Mouse (Mus musculus) embryonic facial prominence, embryonic 12.5 days (tissue): Measurements from ENCODE around the gene 4930407I10Rik. TPM values are rescaled to one million over a fixed set of nuclear protein-coding genes. Genes with fewer than 3 reads are reported as not detected.

ENCODE experiments used
- polyA plus RNA-seq: library from polyadenylated mRNA; unstranded; fragments of >200 nt; fragmentation: Nextera tagmentation; extraction: Ambion mirVana; gene quantifications from 2 replicates; pipeline ENCODE4 v1.2.1, GENCODE M21; 2016

4930407I10Rik gene
- polyA plus RNA-seq, 1 experiment from 2014 or later: 0.04 TPM

Other genes starting within 250 kb of the 4930407I10Rik start
- gene Tob2, start 200.4 kb upstream of the 4930407I10Rik start, polyA plus RNA-seq: 22.9 and 23.0 TPM in 2 replicates
- gene Phf5a, start 187.2 kb upstream of the 4930407I10Rik start, polyA plus RNA-seq: 145 and 163 TPM in 2 replicates
- 146 and 155 TPM in 2 replicates for gene Aco2, start 186.8 kb upstream of the 4930407I10Rik start, polyA plus RNA-seq
- 59.3 and 61.3 TPM in 2 replicates for gene Polr3h, start 132.9 kb upstream of the 4930407I10Rik start, polyA plus RNA-seq
- 12.8 and 15.9 TPM in 2 replicates for gene Csdc2, start 122.4 kb upstream of the 4930407I10Rik start, polyA plus RNA-seq
- 25.5 and 26.0 TPM in 2 replicates for gene Pmm1, start 98.2 kb upstream of the 4930407I10Rik start, polyA plus RNA-seq
- gene 1700029P11Rik, start 78.6 kb upstream of the 4930407I10Rik start, polyA plus RNA-seq: not detected in 2 replicates
- 85.8 and 88.3 TPM in 2 replicates for gene Xrcc6, start 71.3 kb upstream of the 4930407I10Rik start, polyA plus RNA-seq
- 31.6 and 34.0 TPM in 2 replicates for gene Desi1, start 25.3 kb upstream of the 4930407I10Rik start, polyA plus RNA-seq
- gene Snu13, start 11.6 kb upstream of the 4930407I10Rik start, polyA plus RNA-seq: 255 and 260 TPM in 2 replicates
- 0.09 and 0.10 TPM in 2 replicates for gene Mei1, start 10.8 kb downstream of the 4930407I10Rik start, polyA plus RNA-seq
- 26.2 and 27.0 TPM in 2 replicates for gene Ccdc134, start 68.8 kb downstream of the 4930407I10Rik start, polyA plus RNA-seq
- 200 and 202 TPM in 2 replicates for gene Srebf2, start 88.0 kb downstream of the 4930407I10Rik start, polyA plus RNA-seq
- 0.75 and 0.79 TPM in 2 replicates for gene Shisa8, start 153.7 kb downstream of the 4930407I10Rik start, polyA plus RNA-seq
- gene Tnfrsf13c, start 165.2 kb downstream of the 4930407I10Rik start, polyA plus RNA-seq: 0.13 and 0.23 TPM in 2 replicates
- gene Cenpm, start 185.6 kb downstream of the 4930407I10Rik start, polyA plus RNA-seq: 68.8 and 71.0 TPM in 2 replicates
- gene 1500009C09Rik, start 193.2 kb downstream of the 4930407I10Rik start, polyA plus RNA-seq: 0.29 TPM in 1 of 2 replicates, not detected in the other
- gene Sept3, start 215.7 kb downstream of the 4930407I10Rik start, polyA plus RNA-seq: 59.9 and 66.0 TPM in 2 replicates
- 0.12 TPM in 1 of 2 replicates, not detected in the other for gene Wbp2nl, start 239.8 kb downstream of the 4930407I10Rik start, polyA plus RNA-seq